Mouse (Mus musculus): ENCODE measurements around the gene Olfr959.

DNA sequence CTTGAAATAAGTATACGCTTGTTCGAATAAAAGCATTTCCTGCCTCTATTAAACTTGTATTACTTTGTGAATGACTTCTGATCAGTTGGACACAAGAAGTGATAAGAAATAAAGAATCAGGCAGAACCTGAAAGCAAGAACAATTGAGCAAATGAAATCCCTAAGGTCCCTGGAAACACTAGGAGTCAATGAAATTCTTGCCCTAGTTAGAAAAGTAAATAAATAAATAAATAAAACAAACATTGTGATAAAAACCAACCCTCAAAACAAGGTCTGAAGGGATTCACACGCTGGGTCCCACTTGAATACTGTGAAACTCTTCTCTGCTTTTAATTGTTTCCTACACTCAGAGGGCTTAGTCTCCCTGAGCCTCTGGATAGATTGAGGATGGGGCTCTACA is 35.0 kb upstream of the Olfr959 start, which contains the start of gene Olfr148:
- TF ChIP-seq CTCF (IDR thresholded peaks at IDR 0.05 in 2 of 3, conservative IDR thresholded peaks at IDR 0.05 in 1 of 3; ENCODE audit: control insufficient read depth in 1 of 3, insufficient read depth in 1 of 3, low read depth in 2 of 3, low read length in 3 of 3, poor library complexity in 1 of 3, severe bottlenecking in 1 of 3) (no peak), ZNF384 (IDR thresholded peaks at IDR 0.05; ENCODE audit: low read depth, low read length) (no peak), MAFK (IDR thresholded peaks at IDR 0.05; ENCODE audit: borderline replicate concordance, low read depth, low read length) (no peak), POLR2AphosphoS2 (IDR thresholded peaks at IDR 0.05; ENCODE audit: low read length) (no peak), CHD1 (IDR thresholded peaks at IDR 0.05; ENCODE audit: low read depth, low read length) (no peak), RAD21 (IDR thresholded peaks at IDR 0.05; ENCODE audit: low read depth, low read length) (no peak), EP300 (IDR thresholded peaks at IDR 0.05; ENCODE audit: low read depth in 1 of 2, low read length in 2 of 2) (no peak), TAL1 (IDR thresholded peaks at IDR 0.05; ENCODE audit: low read length) (no peak), MXI1 (IDR thresholded peaks at IDR 0.05; ENCODE audit: low read depth, low read length) (no peak)

All from MEL (cell line).